Mouse (Mus musculus) limb, embryonic 13.5 days (tissue): ENCODE measurements around the gene Ldhc. TPM values are rescaled to one million over a fixed set of nuclear protein-coding genes. Genes with fewer than 3 reads are reported as not detected.
"Not testable (repeated sequence)": the region's sequence is repeated elsewhere in the genome, so short reads cannot be mapped to it uniquely, and the experiment has no call there.

Source experiments
- ATAC-seq: fragments of 200-750 bp; cut with Nextera tagmentation; 2 replicates; pipeline ENCODE4 v1.8.0; 2017; ENCODE audit warnings: low read depth, moderate number of reproducible peaks, moderate TSS enrichment; ENCODE audit not compliant: low FRiP score
- H3K27ac ChIP-seq: fragments of 300-500 bp; sonication (generic); 2 replicates; pipeline ENCODE4 v1.5.1; 2015; ENCODE audit warnings: inconsistent platforms, mild to moderate bottlenecking, moderate library complexity
- H3K27me3 ChIP-seq: fragments of 300-500 bp; sonication (generic); 2 replicates; pipeline ENCODE4 v1.6.1; 2015; ENCODE audit warnings: mild to moderate bottlenecking, inconsistent platforms
- H3K36me3 ChIP-seq: fragments of 300-500 bp; sonication (generic); 2 replicates; pipeline ENCODE4 v1.6.1; 2015; ENCODE audit warnings: inconsistent platforms, mild to moderate bottlenecking, moderate library complexity
- H3K4me1 ChIP-seq: fragments of 300-500 bp; sonication (generic); 2 replicates; pipeline ENCODE4 v1.6.1; 2015; ENCODE audit warnings: inconsistent platforms
- H3K4me2 ChIP-seq: fragments of 300-500 bp; sonication (generic); replicated peaks from 2 replicates; pipeline ENCODE4 v1.6.1; 2015; ENCODE audit warnings: inconsistent platforms, mild to moderate bottlenecking, moderate library complexity
- H3K4me3 ChIP-seq: fragments of 300-500 bp; sonication (generic); 2 replicates; pipeline ENCODE4 v1.5.1; 2015; ENCODE audit warnings: moderate library complexity, mild to moderate bottlenecking, inconsistent platforms
- H3K9ac ChIP-seq: fragments of 300-500 bp; sonication (generic); 2 replicates; pipeline ENCODE4 v1.6.1; 2015; ENCODE audit warnings: mild to moderate bottlenecking, inconsistent platforms
- H3K9me3 ChIP-seq: fragments of 300-500 bp; sonication (generic); 2 replicates; pipeline ENCODE4 v1.6.1; 2016; ENCODE audit warnings: inconsistent platforms
- WGBS: fragments of 180-500 bp; shearing (Covaris S2); methylation state at CpG from one replicate; pipeline ENCODE4 v1.1.7; 2015; 5-methylcytosine and 5-hydroxymethylcytosine counted together
- polyA plus RNA-seq: library from polyadenylated mRNA; unstranded; fragments of >200 nt; fragmentation: Nextera tagmentation; extraction: Ambion mirVana; gene quantifications from 2 replicates; pipeline ENCODE4 v1.2.1, GENCODE M21; 2015

Ldhc gene
- polyA plus RNA-seq, 1 experiment from 2014 or later, result not detected

DNA sequence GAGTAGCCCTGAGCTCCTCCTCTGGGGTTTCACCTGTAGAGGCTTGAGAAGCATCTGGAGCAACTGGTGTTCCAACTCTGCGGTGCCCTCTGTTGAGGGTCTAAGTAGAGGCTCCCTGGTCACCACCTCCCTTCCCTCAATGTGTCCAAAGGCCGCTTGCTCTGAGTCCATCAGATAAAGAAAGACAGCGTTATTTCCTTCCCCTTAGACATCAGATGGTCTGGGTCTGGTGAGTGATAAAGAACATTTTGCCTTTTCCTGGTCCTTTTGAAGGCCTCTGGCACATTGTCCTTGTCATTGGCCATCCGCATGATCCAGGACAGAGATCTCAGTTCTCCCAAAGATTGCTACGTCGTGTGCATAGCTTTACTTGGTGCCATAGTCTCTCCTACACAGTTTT, 16.3 kb downstream of the Ldhc start:
- no peak for ATAC-seq
- H3K4me3 ChIP-seq, result no peak overlapping the region
- no peaks in the 10 kb centered on the region for H3K27me3 ChIP-seq
- 0 out of 2 replicates have a peak, but pooled peaks cover 3% of the 10 kb centered on the region for H3K36me3 ChIP-seq
- H3K9me3 ChIP-seq, result no peaks in the 10 kb centered on the region
- no peak overlapping the region for H3K27ac ChIP-seq
- no peaks in the 10 kb centered on the region for H3K4me1 ChIP-seq
- WGBS, result 81% methylated on average over 6 of the region's 6 CpGs
- no peak overlapping the region for H3K9ac ChIP-seq
- H3K4me2 ChIP-seq, result no peak overlapping the region

DNA sequence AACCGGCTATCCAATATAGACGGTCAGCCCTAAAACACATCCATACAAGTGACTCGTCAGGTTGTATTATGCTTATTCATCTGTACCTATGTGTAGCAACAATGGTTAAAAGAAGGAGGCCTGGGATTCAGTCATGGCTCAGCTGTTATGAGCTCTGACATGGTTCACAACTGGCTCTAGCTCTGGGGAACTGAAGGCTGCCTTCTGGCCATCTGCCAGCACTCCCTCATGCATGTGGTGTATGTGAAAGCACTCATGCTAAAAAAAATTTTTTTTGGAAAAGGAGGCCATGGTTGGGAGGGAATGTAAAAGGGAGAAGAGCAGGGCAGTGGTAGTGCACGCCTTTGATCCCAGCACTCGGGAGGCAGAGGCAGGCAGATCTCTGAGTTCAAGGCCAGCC, 18.8 kb downstream of the Ldhc start:
- Histone ChIP-seq H3K27me3 (no peaks in the 10 kb centered on the region), H3K4me3 (no peak overlapping the region), H3K27ac (no peak overlapping the region), H3K9me3 (no peaks in the 10 kb centered on the region), H3K4me2 (no peak overlapping the region), H3K9ac (no peak overlapping the region), H3K4me1 (no peaks in the 10 kb centered on the region), H3K36me3 (peaks cover 10% of the 10 kb centered on the region)
- ATAC-seq, result no peak
- 92% methylated on average over 5 of the region's 5 CpGs for WGBS

DNA sequence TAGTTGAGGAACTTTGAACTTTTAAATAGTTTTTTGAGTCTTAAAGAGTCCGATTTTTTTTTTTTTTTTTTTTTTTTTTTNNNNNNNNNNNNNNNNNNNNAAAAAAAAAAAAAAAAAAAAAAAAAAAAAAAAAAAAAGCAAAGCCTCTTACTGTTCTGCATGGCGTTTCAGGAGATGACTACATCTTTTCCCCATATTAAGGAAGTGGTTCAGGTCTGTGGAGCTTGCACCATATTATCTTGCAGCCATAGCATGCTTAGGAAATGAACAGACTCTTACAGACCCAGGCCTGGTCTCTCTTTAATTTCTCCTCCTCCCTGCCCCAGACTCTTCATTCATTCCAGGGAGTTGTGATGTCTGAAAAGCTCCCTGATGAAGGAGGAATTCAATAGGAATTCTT, 20.0 kb downstream of the Ldhc start:
- H3K27me3 ChIP-seq, result no peaks in the 10 kb centered on the region
- H3K36me3 ChIP-seq, result peaks cover 22% of the 10 kb centered on the region
- no peak overlapping the region for H3K4me2 ChIP-seq
- no peaks in the 10 kb centered on the region for H3K9me3 ChIP-seq
- no peak overlapping the region for H3K9ac ChIP-seq
- ATAC-seq, result no peak
- WGBS, result 86% methylated on average over 2 of the region's 2 CpGs
- no peaks in the 10 kb centered on the region for H3K4me1 ChIP-seq
- H3K27ac ChIP-seq, result no peak overlapping the region
- H3K4me3 ChIP-seq, result no peak overlapping the region

DNA sequence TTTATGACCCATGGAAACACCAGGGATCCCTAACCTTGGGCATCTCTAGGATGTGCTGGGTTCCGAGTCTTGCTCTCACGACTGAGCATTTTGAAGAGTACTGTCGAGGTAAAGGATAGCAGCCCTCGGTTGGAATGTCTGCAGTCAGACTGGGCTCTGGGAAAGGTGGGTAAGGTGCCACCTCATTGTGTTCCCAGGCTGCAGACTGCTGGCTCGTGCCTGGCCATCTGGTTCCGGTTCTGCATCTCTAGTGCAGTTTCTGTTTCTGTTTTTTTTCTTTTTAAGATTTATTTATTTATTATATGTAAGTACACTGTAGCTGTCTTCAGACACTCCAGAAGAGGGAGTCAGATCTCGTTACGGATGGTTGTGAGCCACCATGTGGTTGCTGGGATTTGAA, 20.9 kb downstream of the Ldhc start:
- H3K9ac ChIP-seq, H3K27ac ChIP-seq, H3K27me3 ChIP-seq, H3K4me3 ChIP-seq, H3K4me1 ChIP-seq, H3K9me3 ChIP-seq, H3K4me2 ChIP-seq, ATAC-seq: not testable (repeated sequence)
- WGBS, result 80% methylated on average over 8 of the region's 8 CpGs
- peaks cover 31% of the 10 kb centered on the region for H3K36me3 ChIP-seq

DNA sequence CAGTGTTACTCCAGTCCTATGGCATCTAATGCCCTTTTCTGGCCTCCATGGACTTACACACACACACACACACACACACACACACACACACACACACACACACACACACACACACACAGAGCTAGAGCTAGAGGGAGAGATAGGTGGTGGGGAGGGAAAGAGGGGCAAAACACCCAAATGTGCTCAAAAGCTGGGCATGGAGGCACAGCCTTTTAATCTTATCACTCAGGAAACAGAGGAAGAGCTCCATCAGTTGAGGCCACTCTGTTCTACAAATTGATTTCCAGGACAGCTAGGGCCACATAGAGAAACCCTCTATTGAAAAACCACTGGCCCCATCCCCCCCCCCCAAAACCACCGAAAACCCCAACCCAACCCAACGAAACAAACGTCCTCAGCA, 22.3 kb downstream of the Ldhc start:
- H3K36me3 ChIP-seq, result peaks cover 45% of the 10 kb centered on the region

DNA sequence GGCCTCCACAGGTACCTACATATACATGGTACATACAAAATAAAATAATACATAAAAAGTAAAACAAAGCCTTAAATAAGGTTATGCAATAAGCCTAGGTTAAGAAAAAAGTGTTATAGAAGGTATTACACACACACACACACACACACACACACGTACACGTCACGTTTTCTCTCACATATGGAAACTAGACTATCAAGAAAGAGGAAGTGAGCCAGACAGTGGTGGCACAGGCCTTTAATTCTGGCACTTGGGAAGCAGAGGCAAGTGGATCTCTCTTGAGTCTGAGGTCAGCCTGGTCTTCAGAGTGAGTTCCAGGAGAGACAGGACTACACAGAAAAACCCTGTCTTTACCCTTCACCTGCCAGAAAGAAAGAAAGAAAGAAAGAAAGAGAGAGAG, 34.5 kb downstream of the Ldhc start:
- WGBS, result 91% methylated on average over 3 of the region's 3 CpGs
- H3K4me2 ChIP-seq, result no peak overlapping the region
- H3K27me3 ChIP-seq, result no peaks in the 10 kb centered on the region
- no peak overlapping the region for H3K27ac ChIP-seq
- no peaks in the 10 kb centered on the region for H3K9me3 ChIP-seq
- H3K9ac ChIP-seq, result no peak overlapping the region
- H3K4me1 ChIP-seq, result no peaks in the 10 kb centered on the region
- H3K36me3 ChIP-seq, result peaks cover 91% of the 10 kb centered on the region
- H3K4me3 ChIP-seq, result no peak overlapping the region
- no peak for ATAC-seq

More for the DNA sequence above, 22.3 kb downstream of the Ldhc start:
- Histone ChIP-seq H3K27me3 (no peaks in the 10 kb centered on the region), H3K4me1 (no peaks in the 10 kb centered on the region), H3K4me3 (no peak overlapping the region), H3K9ac (no peak overlapping the region), H3K4me2 (no peak overlapping the region), H3K27ac (no peak overlapping the region), H3K9me3 (no peaks in the 10 kb centered on the region)
- 83% methylated on average over 3 of the region's 3 CpGs for WGBS
- no peak for ATAC-seq

DNA sequence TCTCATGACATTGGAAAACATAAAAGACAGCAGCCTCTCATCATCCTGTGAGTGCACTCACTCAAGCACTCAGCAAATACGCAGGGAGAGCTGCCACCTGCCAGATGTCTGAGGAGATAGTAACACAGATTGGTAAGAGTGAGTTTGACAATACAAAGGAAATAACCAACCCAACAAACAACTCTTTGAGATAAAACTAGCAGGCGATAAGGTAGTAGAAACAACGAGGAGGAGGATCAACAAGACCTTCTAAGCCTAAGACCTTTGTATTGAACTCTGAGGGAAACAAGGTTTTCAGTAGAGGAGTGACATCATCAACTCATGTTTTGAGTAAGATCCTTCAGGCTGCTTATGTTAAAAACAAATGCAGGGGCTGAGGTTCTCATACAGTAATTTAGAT, 38.3 kb downstream of the Ldhc start:
- WGBS, result 90% methylated on average over 3 of the region's 3 CpGs
- Histone ChIP-seq H3K4me2 (no peak overlapping the region), H3K4me3 (no peak overlapping the region), H3K9ac (no peak overlapping the region), H3K27ac (no peak overlapping the region), H3K36me3 (peaks cover 92% of the 10 kb centered on the region), H3K4me1 (no peaks in the 10 kb centered on the region), H3K9me3 (no peaks in the 10 kb centered on the region), H3K27me3 (no peaks in the 10 kb centered on the region)
- no peak for ATAC-seq

DNA sequence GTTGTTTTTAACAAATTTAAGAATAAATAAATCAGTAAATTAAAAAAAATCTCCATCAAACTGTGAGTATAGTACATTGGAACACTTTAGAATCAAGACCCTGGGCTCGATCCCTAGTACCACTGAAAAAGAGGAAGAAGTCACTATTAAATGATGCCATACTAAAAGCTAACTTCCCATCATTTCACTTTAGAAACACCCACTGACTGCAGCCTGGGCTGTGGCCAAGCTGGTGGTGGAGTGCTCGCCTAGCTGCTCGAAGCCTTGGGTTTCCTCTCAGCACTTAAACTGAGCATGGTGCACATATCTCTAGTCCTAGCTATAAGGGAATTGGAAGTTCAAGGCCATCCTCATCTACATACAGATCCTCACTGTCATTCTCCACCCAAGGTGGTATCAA, 50.2 kb downstream of the Ldhc start:
- ATAC-seq, result no peak
- Histone ChIP-seq H3K27ac (no peak overlapping the region), H3K27me3 (no peaks in the 10 kb centered on the region), H3K4me1 (no peaks in the 10 kb centered on the region), H3K4me3 (no peak overlapping the region), H3K36me3 (peaks cover 79% of the 10 kb centered on the region), H3K9ac (no peak overlapping the region), H3K4me2 (no peak overlapping the region), H3K9me3 (no peaks in the 10 kb centered on the region)
- WGBS, result 90% methylated on average over 3 of the region's 3 CpGs

DNA sequence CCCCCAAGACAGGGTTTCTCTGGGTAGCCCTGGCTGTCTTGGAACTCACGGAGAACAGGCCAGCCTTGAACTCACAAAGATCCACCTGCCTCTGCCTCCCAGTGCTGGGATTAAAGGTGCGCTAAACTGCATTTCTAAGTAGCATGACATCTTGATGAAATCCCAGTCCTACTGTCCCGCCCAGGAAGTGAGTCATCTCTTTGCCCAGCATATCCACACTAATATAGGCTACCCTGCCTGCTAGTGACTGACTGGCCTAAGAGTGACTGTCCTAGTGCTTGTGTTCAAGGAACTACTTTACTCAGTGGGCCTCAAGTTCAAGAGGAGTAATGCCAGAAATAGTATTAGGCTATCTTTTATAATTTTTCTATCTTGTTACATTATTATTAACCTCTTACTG, 55.4 kb downstream of the Ldhc start:
- no peak overlapping the region for H3K27ac ChIP-seq
- H3K9me3 ChIP-seq, result no peaks in the 10 kb centered on the region
- no peaks in the 10 kb centered on the region for H3K27me3 ChIP-seq
- no peak for ATAC-seq
- WGBS, result 89% methylated on average over 3 of the region's 3 CpGs
- no peak overlapping the region for H3K4me2 ChIP-seq
- H3K4me1 ChIP-seq, result peaks cover 27% of the 10 kb centered on the region
- H3K9ac ChIP-seq, result no peak overlapping the region
- H3K36me3 ChIP-seq, result peaks cover 40% of the 10 kb centered on the region
- H3K4me3 ChIP-seq, result no peak overlapping the region

DNA sequence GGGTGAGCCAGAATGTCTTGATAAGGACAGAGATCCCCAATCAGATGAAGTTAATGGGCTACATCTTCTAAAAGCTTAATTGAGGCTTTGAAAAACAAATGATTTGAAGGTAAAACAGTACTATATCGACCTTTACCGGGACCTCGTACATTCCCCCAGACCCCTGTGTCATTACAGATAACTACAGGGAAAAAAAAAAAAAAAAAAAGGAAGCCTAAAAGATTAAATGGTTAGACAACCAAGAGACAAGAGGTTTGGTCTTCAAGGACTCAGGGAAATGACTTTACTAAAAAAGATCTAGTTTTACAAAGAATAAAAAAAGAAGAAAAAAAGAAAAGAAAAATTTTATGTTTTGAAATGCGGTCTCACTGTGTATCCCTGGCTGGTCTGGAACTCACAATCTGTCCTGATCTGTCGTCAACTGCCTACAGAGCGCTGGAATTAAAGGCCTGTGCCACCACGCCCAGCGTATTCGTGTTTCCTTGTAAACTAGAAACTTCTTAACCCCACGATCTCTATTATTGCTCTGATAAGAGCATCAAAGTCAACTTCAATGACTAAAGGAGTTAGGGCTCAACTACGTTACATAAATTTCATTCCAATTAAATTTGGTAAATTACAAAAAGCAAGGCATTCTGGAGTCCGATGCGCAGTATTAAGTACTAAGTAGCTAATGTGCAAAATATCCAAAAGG, 57.8 kb downstream of the Ldhc start:
- H3K4me3 ChIP-seq, result peak overlapping the region; percentile 93
- H3K4me2 ChIP-seq, result peak overlapping the region; percentile 70
- ATAC-seq, result no peak
- peaks cover 18% of the 10 kb centered on the region for H3K36me3 ChIP-seq
- H3K27me3 ChIP-seq, result no peaks in the 10 kb centered on the region
- peaks cover 27% of the 10 kb centered on the region for H3K4me1 ChIP-seq
- H3K27ac ChIP-seq, result peak overlapping the region; percentile 96
- WGBS, result 15% methylated on average over 13 of the region's 13 CpGs
- peak overlapping the region; percentile 96 for H3K9ac ChIP-seq
- H3K9me3 ChIP-seq, result no peaks in the 10 kb centered on the region

DNA sequence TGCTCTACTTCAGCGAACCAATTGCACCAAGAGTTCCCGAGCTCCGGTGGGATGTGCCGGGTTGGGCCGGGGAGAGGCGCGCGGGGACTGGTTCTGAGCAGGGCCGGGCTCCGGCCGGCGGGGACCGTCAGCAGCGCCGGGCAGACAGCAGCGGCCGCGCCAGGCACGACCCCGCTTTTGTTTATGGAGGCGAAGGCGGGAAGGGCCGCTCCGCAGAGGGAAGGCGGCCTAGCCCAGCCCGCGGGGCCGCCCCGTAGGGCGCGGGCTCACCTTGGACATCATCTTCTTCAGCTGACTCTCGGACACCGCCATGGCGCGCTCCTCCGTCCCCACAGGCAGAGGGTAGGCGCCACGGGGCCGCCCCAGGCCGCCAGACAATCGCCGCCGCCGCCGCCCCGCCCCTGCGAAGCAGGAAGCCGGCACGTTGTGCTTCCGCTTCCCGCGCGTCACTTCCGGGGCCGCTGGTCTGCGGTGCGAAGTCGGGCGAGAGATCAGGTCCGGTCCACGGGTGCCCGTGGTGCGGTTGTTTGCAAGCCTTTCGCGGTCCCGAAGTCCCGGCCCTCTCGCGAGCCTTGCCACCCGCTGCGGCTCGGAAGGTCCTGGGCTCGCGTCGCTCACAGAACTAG, 58.7 kb downstream of the Ldhc start, which contains the start of gene Tsg101:
TSS of gene Tsg101 (minus strand) at position 419 of the 626 bp plus-strand sequence.
- ATAC-seq, result peak; percentile 94
- WGBS, result under 1% methylated on average over 73 of the region's 75 CpGs
- Histone ChIP-seq H3K9ac (peak within 1 kb of the TSS; percentile 96), H3K4me1 (peaks cover 27% of the 10 kb centered on the region), H3K27ac (peak within 1 kb of the TSS; percentile 96), H3K9me3 (no peaks in the 10 kb centered on the region), H3K36me3 (peaks cover 18% of the 10 kb centered on the region), H3K4me3 (peak within 1 kb of the TSS; percentile 93), H3K4me2 (peak within 1 kb of the TSS; percentile 70), H3K27me3 (no peaks in the 10 kb centered on the region)

DNA sequence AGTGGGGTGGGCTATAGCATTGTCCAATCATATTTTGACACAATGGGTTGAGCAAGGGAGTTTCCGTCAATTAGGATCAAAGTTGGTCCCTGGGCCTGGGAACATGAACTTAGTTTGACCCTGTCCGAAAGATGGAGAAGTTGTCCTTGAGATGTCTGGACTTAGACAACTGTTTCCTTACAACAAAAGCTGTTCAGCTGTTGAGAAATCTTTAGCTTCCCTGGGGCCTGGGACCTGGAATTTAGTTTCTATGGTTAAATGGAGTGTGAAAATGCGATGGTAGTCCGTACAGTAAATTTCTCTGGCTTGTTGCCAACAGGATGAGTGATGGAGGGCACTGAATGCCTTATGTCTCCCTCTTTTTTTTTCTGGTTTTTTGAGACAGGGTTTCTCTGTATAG, 61.1 kb downstream of the Ldhc start:
- Histone ChIP-seq H3K4me3 (no peak overlapping the region), H3K9ac (no peak overlapping the region), H3K36me3 (peaks cover 3% of the 10 kb centered on the region), H3K27ac (no peak overlapping the region), H3K4me2 (no peak overlapping the region), H3K27me3 (no peaks in the 10 kb centered on the region), H3K4me1 (peaks cover 23% of the 10 kb centered on the region), H3K9me3 (no peaks in the 10 kb centered on the region)
- no peak for ATAC-seq
- 71% methylated on average over 4 of the region's 4 CpGs for WGBS
